Mouse (Mus musculus): ENCODE measurements around the gene 2010300C02Rik. TPM values are rescaled to one million over a fixed set of nuclear protein-coding genes. Genes with fewer than 3 reads are reported as not detected.

Gene 2010300C02Rik
- polyA plus RNA-seq, 1 experiment from 2014 or later: 0.65 TPM

- WGBS: 49% methylated on average over 6 of the region's 6 CpGs
- ATAC-seq (replicated peaks; ENCODE audit: insufficient number of reproducible peaks, low FRiP score, low TSS enrichment, low read depth) (no peak), DNase-seq (ENCODE audit: low spot score) (peak; percentile 5)
- Histone ChIP-seq H3K4me3 (ENCODE audit: low read depth, low read length) (no peak overlapping the region), H3K36me3 (replicated peaks; ENCODE audit: control insufficient read depth, insufficient read depth, low read depth, low read length) (no peaks in the 10 kb centered on the region), H3K27me3 (ENCODE audit: control insufficient read depth, insufficient read depth, low read length) (no peaks in the 10 kb centered on the region), H3K4me2 (ENCODE audit: low read depth, low read length) (no peak overlapping the region), H3K4me1 (ENCODE audit: control insufficient read depth, insufficient read depth, low read length) (no peaks in the 10 kb centered on the region), H3K9me3 (replicated peaks; ENCODE audit: control insufficient read depth, low read length) (no peaks in the 10 kb centered on the region), H3K27ac (replicated peaks; ENCODE audit: low read depth, low read length) (no peak overlapping the region), H3K9ac (replicated peaks; ENCODE audit: low read length) (no peak overlapping the region)
Measured at GRCm38 (mm10) chr1:37675444-37675843, 44.4 kb downstream of the 2010300C02Rik start.

- Histone ChIP-seq H3K4me2 (ENCODE audit: low read depth, low read length) (no peak overlapping the region), H3K9me3 (replicated peaks; ENCODE audit: control insufficient read depth, low read length) (no peaks in the 10 kb centered on the region), H3K27ac (replicated peaks; ENCODE audit: low read depth, low read length) (no peak overlapping the region), H3K9ac (replicated peaks; ENCODE audit: low read length) (no peak overlapping the region), H3K27me3 (ENCODE audit: control insufficient read depth, insufficient read depth, low read length) (no peaks in the 10 kb centered on the region), H3K4me3 (ENCODE audit: low read depth, low read length) (no peak overlapping the region), H3K36me3 (replicated peaks; ENCODE audit: control insufficient read depth, insufficient read depth, low read depth, low read length) (no peaks in the 10 kb centered on the region), H3K4me1 (ENCODE audit: control insufficient read depth, insufficient read depth, low read length) (no peaks in the 10 kb centered on the region)
- 92% methylated on average over 8 of the region's 8 CpGs for WGBS
- ATAC-seq (replicated peaks; ENCODE audit: insufficient number of reproducible peaks, low FRiP score, low TSS enrichment, low read depth) (no peak), DNase-seq (ENCODE audit: low spot score) (no peak)
Measured at GRCm38 (mm10) chr1:37674266-37674665, 45.6 kb downstream of the 2010300C02Rik start.

- 66% methylated on average over 4 of the region's 4 CpGs for WGBS
Measured at GRCm38 (mm10) chr1:37671316-37671715, 48.6 kb downstream of the 2010300C02Rik start.

GRCm38 (mm10) chr1:37667386-37667785 is 52.5 kb downstream of the 2010300C02Rik start:
- H3K36me3 ChIP-seq (replicated peaks; ENCODE audit: control insufficient read depth, insufficient read depth, low read depth, low read length): no peaks in the 10 kb centered on the region

More at GRCm38 (mm10) chr1:37671316-37671715, 48.6 kb downstream of the 2010300C02Rik start:
- no peak overlapping the region for H3K4me2 ChIP-seq (ENCODE audit: low read depth, low read length)
- ATAC-seq (replicated peaks; ENCODE audit: insufficient number of reproducible peaks, low FRiP score, low TSS enrichment, low read depth) (no peak), DNase-seq (ENCODE audit: low spot score) (no peak)
- H3K9ac ChIP-seq (replicated peaks; ENCODE audit: low read length): no peak overlapping the region
- H3K9me3 ChIP-seq (replicated peaks; ENCODE audit: control insufficient read depth, low read length): no peaks in the 10 kb centered on the region
- H3K4me3 ChIP-seq (ENCODE audit: low read depth, low read length): no peak overlapping the region
- no peaks in the 10 kb centered on the region for H3K4me1 ChIP-seq (ENCODE audit: control insufficient read depth, insufficient read depth, low read length)
- H3K27me3 ChIP-seq (ENCODE audit: control insufficient read depth, insufficient read depth, low read length): no peaks in the 10 kb centered on the region
- H3K27ac ChIP-seq (replicated peaks; ENCODE audit: low read depth, low read length): no peak overlapping the region
- no peaks in the 10 kb centered on the region for H3K36me3 ChIP-seq (replicated peaks; ENCODE audit: control insufficient read depth, insufficient read depth, low read depth, low read length)

GRCm38 (mm10) chr1:37666587-37666986 is 53.3 kb downstream of the 2010300C02Rik start:
- no peak overlapping the region for H3K4me2 ChIP-seq (ENCODE audit: low read depth, low read length)
- H3K36me3 ChIP-seq (replicated peaks; ENCODE audit: control insufficient read depth, insufficient read depth, low read depth, low read length): no peaks in the 10 kb centered on the region
- H3K27me3 ChIP-seq (ENCODE audit: control insufficient read depth, insufficient read depth, low read length): no peaks in the 10 kb centered on the region
- no peaks in the 10 kb centered on the region for H3K9me3 ChIP-seq (replicated peaks; ENCODE audit: control insufficient read depth, low read length)
- no peak overlapping the region for H3K27ac ChIP-seq (replicated peaks; ENCODE audit: low read depth, low read length)
- no peak for ATAC-seq (replicated peaks; ENCODE audit: insufficient number of reproducible peaks, low FRiP score, low TSS enrichment, low read depth)
- H3K4me1 ChIP-seq (ENCODE audit: control insufficient read depth, insufficient read depth, low read length): no peaks in the 10 kb centered on the region
- no peak for DNase-seq (ENCODE audit: low spot score)
- H3K9ac ChIP-seq (replicated peaks; ENCODE audit: low read length): no peak overlapping the region
- 57% methylated on average over 10 of the region's 10 CpGs for WGBS
- no peak overlapping the region for H3K4me3 ChIP-seq (ENCODE audit: low read depth, low read length)

More at GRCm38 (mm10) chr1:37667386-37667785, 52.5 kb downstream of the 2010300C02Rik start:
- ATAC-seq (replicated peaks; ENCODE audit: insufficient number of reproducible peaks, low FRiP score, low TSS enrichment, low read depth) (no peak), DNase-seq (ENCODE audit: low spot score) (no peak)
- no peak overlapping the region for H3K4me3 ChIP-seq (ENCODE audit: low read depth, low read length)
- H3K9ac ChIP-seq (replicated peaks; ENCODE audit: low read length): no peak overlapping the region
- no peak overlapping the region for H3K4me2 ChIP-seq (ENCODE audit: low read depth, low read length)
- no peaks in the 10 kb centered on the region for H3K27me3 ChIP-seq (ENCODE audit: control insufficient read depth, insufficient read depth, low read length)
- H3K9me3 ChIP-seq (replicated peaks; ENCODE audit: control insufficient read depth, low read length): no peaks in the 10 kb centered on the region
- 85% methylated on average over 6 of the region's 6 CpGs for WGBS
- H3K4me1 ChIP-seq (ENCODE audit: control insufficient read depth, insufficient read depth, low read length): no peaks in the 10 kb centered on the region
- no peak overlapping the region for H3K27ac ChIP-seq (replicated peaks; ENCODE audit: low read depth, low read length)

GRCm38 (mm10) chr1:37665539-37666323 is 54.2 kb downstream of the 2010300C02Rik start:
- Histone ChIP-seq H3K36me3 (replicated peaks; ENCODE audit: control insufficient read depth, insufficient read depth, low read depth, low read length) (no peaks in the 10 kb centered on the region), H3K4me1 (ENCODE audit: control insufficient read depth, insufficient read depth, low read length) (no peaks in the 10 kb centered on the region), H3K4me2 (ENCODE audit: low read depth, low read length) (no peak overlapping the region), H3K9me3 (replicated peaks; ENCODE audit: control insufficient read depth, low read length) (no peaks in the 10 kb centered on the region), H3K27ac (replicated peaks; ENCODE audit: low read depth, low read length) (no peak overlapping the region), H3K9ac (replicated peaks; ENCODE audit: low read length) (no peak overlapping the region), H3K27me3 (ENCODE audit: control insufficient read depth, insufficient read depth, low read length) (no peaks in the 10 kb centered on the region), H3K4me3 (ENCODE audit: low read depth, low read length) (no peak overlapping the region)
- 62% methylated on average over 14 of the region's 14 CpGs for WGBS
- DNase-seq (ENCODE audit: low spot score): no peak
- ATAC-seq (replicated peaks; ENCODE audit: insufficient number of reproducible peaks, low FRiP score, low TSS enrichment, low read depth): no peak

GRCm38 (mm10) chr1:37664496-37664895 is 55.4 kb downstream of the 2010300C02Rik start:
- no peaks in the 10 kb centered on the region for H3K27me3 ChIP-seq (ENCODE audit: control insufficient read depth, insufficient read depth, low read length)
- no peak overlapping the region for H3K4me3 ChIP-seq (ENCODE audit: low read depth, low read length)
- no peak overlapping the region for H3K27ac ChIP-seq (replicated peaks; ENCODE audit: low read depth, low read length)
- H3K9me3 ChIP-seq (replicated peaks; ENCODE audit: control insufficient read depth, low read length): no peaks in the 10 kb centered on the region
- WGBS: 75% methylated on average over 2 of the region's 2 CpGs
- no peak for DNase-seq (ENCODE audit: low spot score)
- H3K4me2 ChIP-seq (ENCODE audit: low read depth, low read length): no peak overlapping the region
- H3K36me3 ChIP-seq (replicated peaks; ENCODE audit: control insufficient read depth, insufficient read depth, low read depth, low read length): no peaks in the 10 kb centered on the region
- H3K9ac ChIP-seq (replicated peaks; ENCODE audit: low read length): no peak overlapping the region
- no peaks in the 10 kb centered on the region for H3K4me1 ChIP-seq (ENCODE audit: control insufficient read depth, insufficient read depth, low read length)
- no peak for ATAC-seq (replicated peaks; ENCODE audit: insufficient number of reproducible peaks, low FRiP score, low TSS enrichment, low read depth)

GRCm38 (mm10) chr1:37663606-37664005 is 56.3 kb downstream of the 2010300C02Rik start:
- WGBS: 88% methylated on average over 5 of the region's 5 CpGs
- Histone ChIP-seq H3K9ac (replicated peaks; ENCODE audit: low read length) (no peak overlapping the region), H3K9me3 (replicated peaks; ENCODE audit: control insufficient read depth, low read length) (no peaks in the 10 kb centered on the region), H3K4me2 (ENCODE audit: low read depth, low read length) (no peak overlapping the region), H3K27ac (replicated peaks; ENCODE audit: low read depth, low read length) (no peak overlapping the region), H3K4me3 (ENCODE audit: low read depth, low read length) (no peak overlapping the region), H3K4me1 (ENCODE audit: control insufficient read depth, insufficient read depth, low read length) (no peaks in the 10 kb centered on the region), H3K27me3 (ENCODE audit: control insufficient read depth, insufficient read depth, low read length) (no peaks in the 10 kb centered on the region), H3K36me3 (replicated peaks; ENCODE audit: control insufficient read depth, insufficient read depth, low read depth, low read length) (no peaks in the 10 kb centered on the region)
- no peak for DNase-seq (ENCODE audit: low spot score)
- no peak for ATAC-seq (replicated peaks; ENCODE audit: insufficient number of reproducible peaks, low FRiP score, low TSS enrichment, low read depth)
